Mouse (Mus musculus): ENCODE measurements at regions not wholly inside any gene's neighbourhood (a gene's known extent, or its start where the extent isn't known, plus 50 kb on each side); places are given as distances from the start of the nearest gene placed in this dataset.

DNA sequence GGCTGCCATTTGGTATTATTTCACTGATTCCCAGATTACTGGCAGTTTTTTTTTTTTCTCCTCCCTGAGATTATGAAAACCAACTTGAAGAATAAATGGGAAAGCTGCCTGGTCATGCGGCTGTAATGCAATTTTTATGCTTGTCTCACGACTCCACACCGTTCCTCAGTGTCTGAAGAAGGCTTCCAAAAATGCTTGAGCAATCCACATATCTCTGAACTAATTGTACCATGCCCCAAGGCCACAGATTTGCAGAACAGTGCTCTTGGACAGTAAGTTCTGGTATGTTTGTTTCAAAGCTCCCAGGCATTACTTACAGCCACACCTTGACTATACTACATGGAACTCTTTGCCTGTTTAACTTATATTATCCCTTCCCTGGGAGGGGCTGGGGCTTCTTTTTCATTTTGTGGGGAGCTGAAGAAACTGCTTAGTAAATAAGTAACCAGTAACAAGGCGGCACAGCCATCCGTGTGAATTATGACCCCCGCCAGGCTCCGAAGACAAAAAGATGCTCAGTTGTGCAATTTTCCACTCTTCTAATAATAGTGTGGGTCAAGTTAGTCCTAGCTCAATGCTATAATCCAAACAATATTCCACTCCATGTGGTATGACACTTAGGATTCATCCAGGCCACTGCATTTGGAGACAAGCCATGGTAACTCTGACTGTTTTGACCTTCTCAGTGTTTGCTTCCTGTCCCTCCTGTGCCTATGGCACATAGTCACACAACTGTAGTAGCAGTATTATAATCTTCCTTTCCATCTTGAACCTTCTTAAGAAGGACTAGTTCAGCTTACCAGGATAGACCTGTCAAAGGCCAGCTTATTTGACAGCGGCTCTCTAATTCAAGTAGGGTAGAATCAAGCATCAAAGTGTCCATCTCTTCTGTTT lies 305.1 kb downstream of the Pten start:
- TF ChIP-seq EP300 (IDR thresholded peaks at IDR 0.05; ENCODE audit: low read depth) (no peak), CTCF (IDR thresholded peaks at IDR 0.05; ENCODE audit: low read depth) (no peak)
